Mouse (Mus musculus) spleen, adult 2 months (tissue): ENCODE results near the gene Pdss2. TPM values are rescaled to one million over a fixed set of nuclear protein-coding genes. Genes with fewer than 3 reads are reported as not detected.

Experiments
- DNase-seq, 2 experiments: peaks; one replicate each; pipeline versions ENCODE4 v3.0.0 to v3.0.0-alpha.2; 2012 to 2021; ENCODE audit warnings: low spot score in 2 of 2, low read depth in 1 of 2
- H3K27ac ChIP-seq: fragments of 200-500 bp; 2 replicates; pipeline ENCODE4 v1.5.1; 2012; ENCODE audit warnings: low read length, inconsistent platforms; ENCODE audit not compliant: insufficient read depth
- H3K27me3 ChIP-seq: fragments of 200-500 bp; 2 replicates; pipeline ENCODE4 v1.6.1; 2012; ENCODE audit warnings: mild to moderate bottlenecking, moderate library complexity, low read length, inconsistent platforms; ENCODE audit not compliant: control insufficient read depth, insufficient read depth
- H3K36me3 ChIP-seq: fragments of 200-500 bp; 2 replicates; pipeline ENCODE4 v1.6.1; 2012; ENCODE audit warnings: mild to moderate bottlenecking, low read length, inconsistent platforms; ENCODE audit not compliant: control insufficient read depth, insufficient read depth
- H3K4me1 ChIP-seq: fragments of 200-500 bp; 2 replicates; pipeline ENCODE4 v1.6.1; 2011; ENCODE audit warnings: inconsistent platforms; ENCODE audit not compliant: control insufficient read depth, insufficient read depth, insufficient read length
- H3K4me3 ChIP-seq: fragments of 200-500 bp; 2 replicates; pipeline ENCODE4 v1.5.1; 2011; ENCODE audit warnings: mild to moderate bottlenecking, inconsistent platforms; ENCODE audit not compliant: insufficient read depth, insufficient read length; ENCODE audit errors: extremely low read depth
- CTCF ChIP-seq: fragments of 200-500 bp; IDR thresholded peaks from 2 replicates; pipeline ENCODE4 v1.5.1; 2011; ENCODE audit warnings: mild to moderate bottlenecking, inconsistent platforms; ENCODE audit not compliant: insufficient read depth, insufficient read length, insufficient replicate concordance; ENCODE audit errors: extremely low read depth
- POLR2A ChIP-seq: fragments of 200-500 bp; IDR thresholded peaks from 2 replicates; pipeline ENCODE4 v1.6.1; 2011; ENCODE audit warnings: low read depth, low read length, inconsistent platforms
- WGBS: fragments of 180-500 bp; shearing (Covaris S2); methylation state at CpG from one replicate; pipeline ENCODE4 v1.1.7; 2018; 5-methylcytosine and 5-hydroxymethylcytosine counted together
- polyA plus RNA-seq: library from polyadenylated mRNA; depleted of rRNA; stranded (reverse); fragments of >200 nt; gene quantifications from 2 replicates; pipeline ENCODE4 v1.2.3, GENCODE M21; 2012; rRNA removed

The Pdss2 gene
- polyA plus RNA-seq, 1 experiment, result 4.6 TPM

GRCm38 (mm10) chr10:43512976-43513375 lies 291.7 kb downstream of the Pdss2 start:
- 97% methylated on average over 10 of the region's 10 CpGs for WGBS
- Histone ChIP-seq H3K27me3 (no peaks in the 10 kb centered on the region), H3K4me1 (no peaks in the 10 kb centered on the region), H3K4me3 (no peak overlapping the region), H3K36me3 (peaks cover 14% of the 10 kb centered on the region), H3K27ac (no peak overlapping the region)
- TF ChIP-seq POLR2A (no peak), CTCF (no peak)
- DNase-seq, result no peak

Other genes starting within 250 kb of the Pdss2 start
- 0.02 and 0.04 TPM in 2 replicates for gene Sobp, start 47.0 kb upstream of the Pdss2 start, polyA plus RNA-seq
- not detected in 2 replicates for gene 9030612E09Rik, start 46.8 kb upstream of the Pdss2 start, polyA plus RNA-seq